Mouse (Mus musculus) embryo, embryonic 10.5 days (tissue): ENCODE data around the gene Rbm19.
"Not testable (repeated sequence)": the region's sequence is repeated elsewhere in the genome, so short reads cannot be mapped to it uniquely, and the experiment has no call there.

Experiments
- DNase-seq: peaks from one replicate; pipeline ENCODE4 v3.0.0-alpha.2; 2015; ENCODE audit warnings: low spot score

Gene Rbm19

GRCm38 (mm10) chr5:120116261-120117050 is at the start of gene Rbm19:
TSS of gene Rbm19 (plus strand) at chr5:120116465.
- peak; percentile 96 for DNase-seq

DNA sequence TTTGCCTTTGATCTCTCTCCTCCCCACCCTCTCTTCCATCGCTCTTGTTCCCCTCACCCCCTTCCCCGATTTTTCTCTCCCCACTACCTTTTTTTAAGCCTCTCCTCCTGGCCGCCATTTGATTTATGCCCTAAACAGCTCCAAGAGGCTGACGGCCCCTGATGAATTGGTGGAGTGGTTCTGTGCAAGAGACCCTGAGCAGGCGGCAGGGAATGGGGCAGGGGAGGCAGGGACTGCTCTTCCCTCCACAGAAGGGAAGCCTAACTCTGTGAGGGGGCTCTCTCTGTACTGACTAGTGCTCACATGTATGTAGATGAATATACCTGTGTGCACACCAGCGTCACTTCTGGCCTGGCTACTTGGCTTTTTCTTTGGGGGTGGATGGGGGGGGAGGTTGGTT is 49.0 kb upstream of the Rbm19 start:
- DNase-seq = peak; percentile 32

GRCm38 (mm10) chr5:120074101-120074500 is 42.2 kb upstream of the Rbm19 start:
- DNase-seq = no peak

GRCm38 (mm10) chr5:120080027-120080426 is 36.2 kb upstream of the Rbm19 start:
- no peak for DNase-seq

- DNase-seq = no peak
These were observed 35.8 kb upstream of the Rbm19 start for GRCm38 (mm10) chr5:120080468-120080867.

GRCm38 (mm10) chr5:120088561-120088960 is 27.7 kb upstream of the Rbm19 start:
- peak; percentile 96 for DNase-seq

- peak; percentile 76 for DNase-seq
These were observed 21.7 kb upstream of the Rbm19 start for GRCm38 (mm10) chr5:120094602-120095001.

DNA sequence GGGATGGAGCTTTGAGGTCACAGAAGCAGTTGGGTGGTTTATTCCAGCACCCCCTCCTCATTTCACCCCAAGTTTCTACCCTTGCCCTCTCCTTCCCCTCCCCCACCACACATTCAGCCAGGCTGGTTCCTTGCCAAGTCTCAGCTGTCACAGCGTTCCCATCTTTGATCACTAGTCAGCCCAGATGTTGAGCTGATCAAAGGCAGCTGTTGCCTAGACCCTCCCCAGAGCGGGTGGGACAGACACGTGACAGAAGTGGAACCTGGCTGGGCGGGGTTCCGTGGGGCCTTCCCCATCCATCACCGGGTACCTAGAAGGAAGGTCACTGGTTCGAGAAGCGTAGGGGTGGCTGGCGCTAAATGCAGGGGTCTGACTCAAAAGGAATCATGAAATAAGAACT is 19.2 kb upstream of the Rbm19 start:
- peak; percentile 35 for DNase-seq

DNA sequence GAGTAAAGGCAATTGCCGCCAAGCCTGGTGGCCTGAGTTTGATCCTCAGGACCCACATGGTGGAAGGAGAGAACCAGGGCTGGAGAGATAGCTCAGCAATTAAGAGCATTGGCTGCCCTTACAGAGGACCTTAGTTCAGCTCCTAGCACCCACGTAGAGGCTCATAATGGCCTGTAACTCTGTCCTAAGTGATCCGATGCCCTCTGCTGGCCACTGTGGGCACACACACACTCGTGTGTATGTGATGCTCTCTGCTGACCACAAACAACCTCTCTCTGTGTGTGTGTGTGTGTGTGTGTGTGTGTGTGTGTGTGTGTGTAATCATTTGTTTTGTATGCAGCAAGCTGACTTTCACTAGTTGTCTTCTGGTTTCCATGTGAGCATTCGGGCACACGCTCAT is 15.5 kb upstream of the Rbm19 start:
- DNase-seq = no peak

DNA sequence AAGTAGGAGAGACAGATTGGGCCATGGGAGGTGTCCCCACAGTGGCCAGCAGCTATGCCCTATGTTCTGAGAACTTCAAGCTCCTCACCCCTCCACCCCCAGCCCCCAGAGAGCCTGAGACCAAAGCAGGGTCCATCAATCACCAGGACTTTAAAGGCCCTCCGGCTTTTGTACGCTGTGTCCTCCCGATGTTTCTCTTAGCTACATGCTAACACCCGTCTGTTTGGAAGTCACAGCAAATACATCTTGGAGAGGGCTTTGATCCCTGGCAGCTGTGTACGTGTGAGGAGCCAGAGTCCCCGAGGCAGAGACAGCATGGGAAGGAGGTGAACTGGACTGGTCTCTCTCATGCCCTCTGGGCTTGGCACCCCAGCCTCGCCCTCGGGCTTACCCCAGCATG is 14.2 kb upstream of the Rbm19 start:
- DNase-seq = peak; percentile 8

DNA sequence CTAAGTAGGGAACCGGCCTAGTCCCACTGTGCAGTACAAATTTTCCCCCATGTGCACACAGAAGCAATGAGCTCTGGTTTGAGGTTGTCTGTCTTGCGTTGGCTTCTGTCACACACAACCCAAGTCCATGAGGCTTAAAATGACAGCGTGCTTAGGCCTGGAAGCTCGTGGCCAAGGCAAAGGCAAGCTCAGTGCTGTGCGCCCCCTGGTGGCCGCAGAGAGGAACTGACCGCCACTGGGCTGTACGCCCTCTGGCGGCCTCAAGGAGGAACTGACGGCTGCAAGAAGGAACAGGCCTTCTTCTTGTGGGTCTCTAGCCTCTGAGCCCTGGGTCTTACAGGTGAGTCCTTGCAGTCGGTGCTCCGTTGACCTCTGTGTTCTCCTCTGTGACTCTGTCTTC is 13.5 kb upstream of the Rbm19 start:
- peak; percentile 79 for DNase-seq

DNA sequence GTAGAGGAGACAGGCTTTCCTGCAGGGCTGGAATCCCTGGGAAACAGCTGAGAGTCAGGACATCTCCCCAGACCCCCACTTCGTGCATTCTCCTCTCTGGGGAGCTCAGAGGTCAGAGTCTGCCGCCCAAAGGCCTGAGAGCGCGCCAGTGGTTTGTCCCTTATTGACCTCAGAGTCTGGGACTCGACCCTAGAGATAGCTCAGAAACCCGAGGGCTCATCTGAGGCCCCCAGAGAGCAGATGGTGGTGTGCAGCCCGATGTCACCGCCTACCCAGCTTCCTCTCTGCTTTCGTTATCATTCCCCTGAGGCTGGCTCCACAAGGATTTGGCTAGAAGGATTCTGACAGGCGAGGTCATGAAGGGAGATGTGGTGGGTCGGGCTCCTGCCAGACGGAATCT is 12.8 kb upstream of the Rbm19 start:
- peak; percentile 5 for DNase-seq

- peak; percentile 82 for DNase-seq
These were observed 9.7 kb upstream of the Rbm19 start for GRCm38 (mm10) chr5:120106424-120107073.

- DNase-seq = no peak
These were observed 1.9 kb upstream of the Rbm19 start for GRCm38 (mm10) chr5:120114361-120114760.

DNA sequence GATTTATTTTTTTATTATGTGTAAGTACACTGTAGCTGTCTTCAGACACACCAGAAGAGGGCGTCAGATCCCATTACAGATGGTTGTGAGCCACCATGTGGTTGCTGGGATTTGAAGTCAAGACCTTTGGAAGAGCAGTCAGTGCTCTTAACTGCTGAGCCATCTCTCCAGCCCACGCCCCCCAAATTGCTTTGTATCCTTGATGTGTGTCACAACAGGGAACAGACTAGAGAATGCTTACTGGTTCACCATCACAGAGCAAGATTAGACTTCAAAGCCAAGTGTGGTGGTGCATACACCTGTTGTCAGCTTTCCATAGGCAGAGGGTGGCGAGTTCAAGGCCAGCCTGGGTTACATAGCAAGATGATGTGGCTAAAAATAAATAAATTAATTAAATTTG is 896 bp downstream of the Rbm19 start:
- not testable (repeated sequence) for DNase-seq

DNA sequence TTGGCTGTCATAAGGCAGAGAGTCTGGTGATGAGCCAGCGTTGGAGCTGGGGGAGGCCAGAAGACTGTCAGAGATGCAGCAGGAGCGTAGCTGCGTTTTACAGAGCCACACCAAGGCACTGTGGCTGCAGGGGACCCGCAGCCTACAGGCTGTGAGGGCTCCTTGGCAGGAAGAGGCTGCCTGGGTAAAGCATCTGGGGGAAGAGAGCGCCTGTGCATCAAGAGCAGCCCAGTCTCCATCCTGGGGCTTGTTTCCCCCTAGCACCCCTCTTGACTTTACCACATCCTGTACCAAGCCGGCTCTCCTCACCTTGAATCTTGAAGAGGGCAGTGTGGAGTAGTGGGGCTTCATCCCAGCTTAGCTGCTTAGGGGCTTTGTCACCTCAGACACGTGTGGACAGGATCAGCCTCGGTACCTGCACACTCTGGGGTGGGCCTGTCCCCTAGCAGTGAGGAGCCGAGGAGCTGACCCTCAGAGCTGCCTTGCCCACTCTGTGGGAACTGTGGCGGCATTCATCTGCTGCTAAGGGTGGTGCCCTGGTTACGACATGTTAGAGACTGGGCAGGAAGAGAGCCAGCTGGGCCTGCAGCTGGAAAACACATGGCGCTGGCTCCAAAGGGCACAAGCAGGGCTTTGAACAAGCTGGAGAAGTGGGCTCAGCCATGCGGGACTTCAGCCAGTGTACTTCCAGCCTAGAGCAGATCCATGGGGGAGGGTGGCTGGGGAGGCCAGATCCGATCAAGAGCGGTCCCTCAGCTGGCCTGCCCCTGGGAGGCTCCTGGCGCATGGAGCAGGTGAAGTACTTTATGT is 8.8 kb downstream of the Rbm19 start:
- DNase-seq = no peak

GRCm38 (mm10) chr5:120127641-120128040 is 11.4 kb downstream of the Rbm19 start:
- DNase-seq = peak; percentile 49

GRCm38 (mm10) chr5:120128511-120128910 is 12.2 kb downstream of the Rbm19 start:
- no peak for DNase-seq

DNA sequence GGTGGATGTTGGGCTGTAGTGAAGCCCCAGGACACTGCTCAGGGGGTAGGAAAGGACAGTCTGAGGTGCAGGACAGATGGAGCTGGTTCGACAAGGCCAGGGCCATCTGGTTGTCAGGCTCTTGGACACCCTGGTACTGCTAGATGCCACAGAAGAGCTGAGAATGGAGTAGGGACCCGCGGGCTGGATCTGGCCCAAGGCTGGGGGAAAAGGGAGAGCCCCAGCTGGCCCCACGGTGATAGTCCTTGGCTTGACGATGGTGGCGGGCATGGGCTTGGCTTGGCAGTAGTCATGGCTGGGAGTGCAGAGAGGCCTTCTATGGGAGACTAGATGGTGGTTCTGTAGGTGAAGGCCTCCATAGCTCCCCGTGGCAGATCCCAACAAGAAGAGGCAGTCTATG is 12.8 kb downstream of the Rbm19 start:
- DNase-seq = no peak

DNA sequence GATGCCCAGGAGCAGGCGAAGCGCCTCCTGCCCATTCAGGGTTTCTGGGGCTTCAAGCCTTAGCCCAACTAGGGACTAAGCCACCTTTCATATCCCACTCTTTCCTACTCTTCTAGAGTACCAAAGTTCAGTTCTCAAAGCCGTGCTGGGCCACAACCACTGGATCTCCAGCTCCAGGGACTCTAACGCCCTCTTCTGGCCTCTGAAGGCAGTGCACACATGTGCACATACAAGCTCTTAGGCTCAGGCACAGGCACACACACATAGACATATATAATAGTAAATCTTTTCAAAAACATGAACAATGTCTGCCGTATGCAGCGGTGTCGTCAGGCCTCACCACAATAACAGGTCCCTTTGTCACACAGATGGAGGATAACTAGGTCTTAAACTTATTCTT is 13.5 kb downstream of the Rbm19 start:
- DNase-seq = no peak

GRCm38 (mm10) chr5:120130163-120130562 is 13.9 kb downstream of the Rbm19 start:
- DNase-seq = no peak

DNA sequence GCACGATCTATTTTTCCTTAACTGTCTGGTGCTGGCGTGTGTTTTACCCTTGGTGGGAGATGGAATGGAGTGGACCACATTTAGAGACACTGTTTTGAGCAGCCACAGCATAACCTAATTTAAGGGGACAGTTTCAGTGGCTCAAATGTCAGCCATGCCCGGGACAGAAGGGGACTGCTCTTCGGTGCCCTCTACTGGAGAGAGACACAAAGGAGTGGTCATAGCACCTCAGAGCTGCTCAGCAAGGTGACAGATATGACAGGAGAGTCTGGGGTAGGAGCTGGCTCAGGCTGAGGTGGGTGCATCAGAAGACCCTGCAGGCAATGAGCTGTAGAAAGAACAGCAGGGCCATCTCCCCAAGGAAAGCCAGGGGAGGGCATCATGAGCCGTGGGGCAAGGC is 15.3 kb downstream of the Rbm19 start:
- peak; percentile 74 for DNase-seq

GRCm38 (mm10) chr5:120134000-120134399 is 17.7 kb downstream of the Rbm19 start:
- peak; percentile 73 for DNase-seq
